Mouse (Mus musculus): Measurements from ENCODE around the gene Hoxd11. TPM values are rescaled to one million over a fixed set of nuclear protein-coding genes. Genes with fewer than 3 reads are reported as not detected.

Hoxd11 gene
- not detected in 2 replicates for total RNA-seq (2015; ENCODE audit: low replicate concordance)
- total RNA-seq (2017; ENCODE audit: low replicate concordance), result not detected in 2 replicates

DNA sequence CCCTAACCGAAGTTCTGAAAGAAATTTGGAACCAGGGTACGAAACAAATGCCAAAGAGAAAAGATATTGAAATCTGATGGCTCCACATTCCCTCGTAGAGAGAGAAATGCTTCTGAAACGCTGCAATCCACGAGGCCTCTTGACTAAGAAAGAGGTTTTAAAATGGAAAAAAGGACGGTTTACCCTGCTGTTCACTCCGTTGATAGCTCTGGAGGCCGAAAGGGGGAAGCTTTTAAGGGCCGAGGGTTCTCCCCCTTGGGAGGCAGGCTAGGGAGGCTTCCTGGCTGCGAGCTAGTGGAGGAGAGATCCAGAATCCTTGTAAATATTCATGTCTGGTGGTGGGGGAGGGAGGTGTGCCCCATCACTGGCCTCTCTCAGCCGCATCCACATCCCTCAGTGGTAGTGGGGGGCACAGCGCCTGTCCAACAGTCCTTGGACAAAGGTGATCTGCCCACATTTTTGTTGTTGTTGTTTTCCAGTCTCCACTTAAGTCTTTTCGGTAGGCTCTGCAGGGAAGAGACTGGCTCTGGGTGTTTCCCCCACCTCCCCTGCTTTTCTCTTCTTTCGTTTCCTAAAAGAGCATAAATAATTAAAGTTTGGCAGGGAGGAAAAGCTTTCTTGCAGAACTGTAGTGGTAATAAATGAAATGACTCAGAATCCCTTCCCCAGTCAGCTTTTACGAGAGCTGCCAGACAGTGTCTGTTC lies at the start of gene Hoxd11:
Gene Hoxd11 (plus strand): TSS at position 667 of the 705 bp plus-strand sequence.
- no peak for ATAC-seq (replicated peaks; ENCODE audit: low FRiP score, poor library complexity, severe bottlenecking)

DNA sequence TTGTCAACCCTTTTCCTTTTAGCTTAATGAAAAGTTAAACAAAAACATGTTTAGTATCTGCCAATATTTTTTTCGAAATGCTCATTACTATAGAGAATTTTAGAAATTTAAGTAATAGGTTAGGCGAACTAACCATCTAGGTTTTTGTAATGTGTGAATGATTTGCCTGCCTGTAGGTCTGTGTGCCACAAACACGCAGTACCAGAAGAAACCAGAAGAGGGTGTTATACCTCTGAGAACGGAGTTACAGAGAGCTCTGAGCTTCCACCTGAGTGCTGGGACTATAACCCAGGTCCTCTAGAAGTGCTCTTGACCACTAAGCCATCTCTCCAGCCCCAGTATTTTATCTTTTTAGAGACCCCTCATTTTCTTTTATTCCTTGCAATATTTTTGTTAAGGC lies 43.9 kb upstream of the Hoxd11 start:
- ATAC-seq (replicated peaks; ENCODE audit: low FRiP score, poor library complexity, severe bottlenecking), result no peak

DNA sequence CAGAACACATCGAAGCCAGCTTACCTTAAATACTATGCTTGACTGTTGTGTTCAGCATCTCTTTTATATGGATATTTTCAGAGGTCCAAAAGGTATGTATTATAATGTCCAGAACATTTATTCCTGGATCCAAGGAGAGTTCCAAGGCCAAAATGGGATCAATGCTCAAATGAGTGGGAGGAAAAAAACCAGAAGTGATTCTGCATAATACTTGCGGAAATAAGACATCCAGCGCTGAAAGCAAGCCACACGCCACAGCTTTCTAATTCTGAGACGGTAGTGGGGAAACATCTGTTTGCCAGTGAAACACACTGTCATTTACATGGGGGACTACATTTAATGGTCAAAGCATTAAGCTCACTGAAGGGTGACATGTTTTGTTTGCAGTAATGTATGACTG lies 36.9 kb upstream of the Hoxd11 start:
- no peak for ATAC-seq (replicated peaks; ENCODE audit: low FRiP score, poor library complexity, severe bottlenecking)

DNA sequence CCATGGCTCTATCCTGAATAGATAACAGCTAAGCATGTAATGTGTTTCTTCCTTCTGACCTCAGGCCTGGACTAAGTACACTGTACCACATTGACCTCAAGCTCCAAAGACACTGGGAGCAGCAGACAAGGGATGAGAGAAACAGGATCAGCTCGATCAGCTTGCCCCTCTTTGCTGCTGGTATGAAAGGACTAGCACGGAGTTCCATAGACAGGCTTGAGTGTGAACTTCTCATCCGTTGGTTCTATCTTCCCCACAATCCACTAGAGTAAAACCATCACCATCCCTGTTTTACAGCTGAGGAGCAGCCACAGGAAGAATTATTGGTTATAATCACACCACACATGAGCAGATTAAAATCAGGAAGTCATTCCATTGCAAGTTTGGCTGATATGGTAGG lies 33.7 kb upstream of the Hoxd11 start:
- no peak for ATAC-seq (replicated peaks; ENCODE audit: low FRiP score, poor library complexity, severe bottlenecking)

DNA sequence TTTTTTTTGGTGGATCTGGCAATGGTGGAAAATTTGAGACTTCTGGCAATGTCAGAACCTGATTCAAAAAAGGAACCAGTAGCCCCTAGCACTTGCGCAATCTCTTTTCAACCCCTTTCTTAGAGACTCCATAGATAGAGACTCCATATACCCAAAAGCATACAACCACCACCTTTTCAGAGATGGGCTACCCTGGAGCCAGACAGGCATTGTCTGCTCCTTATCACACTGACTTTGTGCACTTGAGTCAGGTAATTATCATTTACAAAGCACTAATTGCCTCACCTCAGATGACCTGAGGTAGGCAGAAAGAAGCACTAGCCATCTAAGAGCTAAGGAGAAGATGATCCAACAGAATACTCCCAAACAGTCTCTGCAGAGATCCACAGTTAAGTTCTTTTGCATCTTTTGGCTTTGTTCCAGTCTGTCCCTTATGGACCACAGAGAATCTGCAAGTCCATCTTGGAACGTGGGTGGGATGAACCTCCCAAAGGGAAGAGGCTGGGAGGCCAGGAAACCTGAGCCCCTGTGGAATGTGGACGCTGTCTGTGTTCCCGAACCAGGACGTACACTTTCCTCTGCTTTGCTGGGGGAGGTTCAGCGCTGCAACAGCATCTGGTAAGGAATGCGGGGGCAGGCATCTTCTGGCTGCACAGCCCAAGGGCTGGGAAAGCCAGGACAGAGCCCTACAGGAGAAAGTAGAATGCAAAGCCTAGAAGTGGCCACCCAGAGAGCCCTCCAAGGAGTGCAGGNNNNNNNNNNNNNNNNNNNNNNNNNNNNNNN lies 32.1 kb upstream of the Hoxd11 start:
- no peak for ATAC-seq (replicated peaks; ENCODE audit: low FRiP score, poor library complexity, severe bottlenecking)

DNA sequence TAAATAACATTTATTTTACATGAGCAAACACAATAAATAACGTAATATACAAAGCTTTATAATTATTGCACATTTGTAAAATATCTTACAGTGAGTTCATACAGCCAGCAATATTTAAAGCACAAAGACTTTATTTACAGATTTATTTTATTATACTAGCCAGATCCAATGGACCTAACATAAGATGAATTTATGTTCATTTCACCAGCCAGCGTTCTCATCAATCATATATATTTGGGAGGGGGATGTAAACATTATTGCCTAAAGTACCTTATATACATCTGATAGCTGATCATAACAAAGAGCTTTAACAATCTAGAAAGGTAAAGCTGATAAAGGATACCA lies 26.4 kb upstream of the Hoxd11 start:
- ATAC-seq (replicated peaks; ENCODE audit: low FRiP score, poor library complexity, severe bottlenecking), result no peak

DNA sequence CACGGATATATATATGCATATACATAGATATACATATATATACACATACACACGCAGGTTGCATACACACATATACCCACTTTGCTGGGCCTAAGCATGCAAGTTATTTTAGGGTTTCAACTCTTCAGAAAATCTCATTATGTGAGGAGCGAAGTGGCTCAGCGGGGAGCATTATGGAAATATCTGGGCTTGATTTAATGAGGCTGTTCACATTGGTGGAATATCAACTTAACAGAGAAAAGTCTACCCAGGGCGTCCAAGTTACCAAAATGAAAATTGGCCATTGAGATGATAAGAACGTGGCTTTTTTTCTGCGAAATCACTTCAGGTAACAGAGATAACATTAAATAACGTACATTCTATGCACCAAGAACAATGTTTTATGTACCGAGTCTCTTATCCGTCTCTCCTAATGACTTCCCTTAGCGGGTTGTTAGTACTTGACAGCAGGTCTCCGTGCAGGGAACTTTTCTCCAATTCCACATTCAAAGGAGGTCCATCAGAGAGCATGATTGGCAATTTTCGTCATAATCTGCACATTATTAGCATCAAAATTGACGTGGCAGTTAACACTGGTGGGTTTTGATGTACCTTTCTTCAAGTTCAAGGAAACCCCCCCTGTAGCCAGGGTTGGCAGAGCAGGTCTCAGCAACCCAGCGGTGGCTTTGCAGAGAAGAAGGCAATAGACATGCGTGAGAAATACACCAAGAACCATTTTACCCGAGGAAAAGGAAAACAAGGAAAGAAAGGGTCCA lies 25.4 kb upstream of the Hoxd11 start:
- ATAC-seq (replicated peaks; ENCODE audit: low FRiP score, poor library complexity, severe bottlenecking), result no peak

DNA sequence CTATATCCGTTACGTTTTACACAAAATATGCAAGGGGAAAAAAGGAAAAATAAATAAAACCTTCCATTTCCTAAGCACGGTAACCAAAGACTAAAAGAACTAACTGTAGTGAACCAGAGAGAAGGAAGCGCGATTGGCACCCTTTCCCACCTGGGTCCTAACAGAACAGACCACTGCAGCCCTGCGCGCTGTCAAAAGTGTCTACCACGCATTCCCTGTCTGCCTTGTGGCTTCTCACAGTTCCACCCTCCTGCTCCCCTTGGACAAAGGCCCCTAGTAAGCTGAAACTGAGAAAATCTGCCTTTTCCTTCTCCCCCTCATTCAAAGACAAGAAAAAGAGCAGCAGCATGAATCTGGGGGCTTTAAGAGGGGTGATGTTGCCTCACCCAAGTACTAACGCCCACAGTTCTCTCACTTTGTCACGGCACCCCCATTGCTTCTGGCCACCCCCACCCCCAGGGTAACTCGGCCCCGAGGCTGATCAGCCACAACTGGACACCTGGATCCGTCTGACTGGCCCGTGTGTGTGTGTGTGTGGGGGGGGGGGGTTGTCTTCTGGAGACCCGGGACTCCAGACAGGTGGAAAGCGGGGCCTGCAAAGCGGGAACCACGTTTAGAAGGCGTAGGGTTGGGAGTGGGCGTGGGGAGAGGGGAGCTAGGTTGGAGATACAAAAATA lies 24.5 kb upstream of the Hoxd11 start:
- ATAC-seq (replicated peaks; ENCODE audit: low FRiP score, poor library complexity, severe bottlenecking), result no peak

DNA sequence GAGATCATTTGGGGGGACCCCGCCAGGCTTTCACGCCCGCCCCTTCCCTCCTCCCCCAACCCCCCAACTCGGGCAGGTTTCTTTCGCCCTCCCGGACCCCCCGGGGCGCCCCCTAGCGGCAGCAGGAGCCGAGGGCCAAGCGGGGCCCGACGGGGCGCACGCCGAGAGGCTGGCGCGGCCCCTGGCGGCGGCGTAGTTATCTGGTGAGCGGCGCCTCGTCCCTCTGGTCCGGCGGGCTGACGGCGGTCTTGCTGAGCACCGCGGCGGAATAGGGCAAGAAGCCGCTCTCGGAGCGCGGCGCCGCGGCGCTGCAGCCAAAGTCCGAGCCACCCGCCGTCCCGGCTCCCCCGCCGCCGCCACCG lies 24.0 kb upstream of the Hoxd11 start:
- no peak for ATAC-seq (replicated peaks; ENCODE audit: low FRiP score, poor library complexity, severe bottlenecking)

DNA sequence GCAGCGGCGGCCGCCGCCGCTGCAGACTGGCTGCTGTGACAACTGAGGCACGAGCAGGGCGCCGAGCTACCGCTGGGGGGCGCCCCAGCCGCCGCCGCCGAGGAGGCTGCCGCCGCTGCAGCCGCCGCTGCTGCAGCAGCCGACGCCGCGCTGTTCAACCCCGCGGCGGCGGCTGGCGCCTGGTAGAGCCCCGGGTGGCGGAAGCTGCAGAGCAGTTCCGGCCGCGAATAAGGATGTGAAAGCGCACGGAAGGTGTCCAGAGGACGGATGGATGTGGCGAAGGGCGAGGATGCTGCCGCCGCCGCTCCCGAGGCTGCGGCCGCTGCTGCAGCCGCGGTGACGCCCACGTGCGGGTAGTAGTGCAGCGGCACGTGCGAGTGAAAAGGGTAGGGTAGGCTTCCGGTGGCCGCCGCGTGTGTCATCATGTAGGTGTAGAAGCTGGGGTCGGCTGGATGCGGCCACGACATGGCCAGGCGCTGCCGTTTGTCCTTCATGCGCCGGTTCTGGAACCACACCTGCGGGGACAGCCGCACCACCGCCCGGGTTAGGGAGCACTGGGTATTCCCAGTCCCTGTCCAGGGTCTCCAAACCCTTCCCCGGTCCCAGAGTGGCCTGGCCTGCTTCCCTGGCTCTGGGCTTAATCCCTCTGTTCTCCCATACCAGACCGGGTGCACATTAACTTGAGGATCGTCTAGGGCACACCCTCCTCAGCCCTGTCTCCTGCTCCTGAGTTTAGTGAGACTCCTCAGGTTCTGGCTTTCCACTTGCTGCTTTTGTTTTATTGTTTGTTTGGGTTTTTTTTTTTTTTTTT lies 23.3 kb upstream of the Hoxd11 start:
- ATAC-seq (replicated peaks; ENCODE audit: low FRiP score, poor library complexity, severe bottlenecking), result no peak

DNA sequence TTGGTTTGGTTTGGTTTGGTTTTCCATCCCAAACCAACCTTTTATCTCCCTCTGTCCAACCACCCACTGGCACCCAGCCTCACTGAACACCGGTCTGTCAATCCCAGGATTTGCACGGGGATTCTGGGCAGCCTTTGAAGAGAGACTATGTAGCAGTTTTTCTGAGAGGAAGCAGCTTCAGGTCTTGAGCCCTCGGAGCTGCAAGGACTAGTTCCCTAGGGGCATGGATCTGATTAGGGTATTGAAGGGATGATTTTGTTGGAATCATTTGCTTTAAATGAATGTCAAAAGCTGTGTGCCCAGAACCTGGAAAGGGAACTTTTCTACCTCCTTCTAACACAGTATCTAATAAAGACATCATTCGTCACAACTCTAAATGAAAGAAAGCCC lies 22.7 kb upstream of the Hoxd11 start:
- ATAC-seq (replicated peaks; ENCODE audit: low FRiP score, poor library complexity, severe bottlenecking), result no peak

DNA sequence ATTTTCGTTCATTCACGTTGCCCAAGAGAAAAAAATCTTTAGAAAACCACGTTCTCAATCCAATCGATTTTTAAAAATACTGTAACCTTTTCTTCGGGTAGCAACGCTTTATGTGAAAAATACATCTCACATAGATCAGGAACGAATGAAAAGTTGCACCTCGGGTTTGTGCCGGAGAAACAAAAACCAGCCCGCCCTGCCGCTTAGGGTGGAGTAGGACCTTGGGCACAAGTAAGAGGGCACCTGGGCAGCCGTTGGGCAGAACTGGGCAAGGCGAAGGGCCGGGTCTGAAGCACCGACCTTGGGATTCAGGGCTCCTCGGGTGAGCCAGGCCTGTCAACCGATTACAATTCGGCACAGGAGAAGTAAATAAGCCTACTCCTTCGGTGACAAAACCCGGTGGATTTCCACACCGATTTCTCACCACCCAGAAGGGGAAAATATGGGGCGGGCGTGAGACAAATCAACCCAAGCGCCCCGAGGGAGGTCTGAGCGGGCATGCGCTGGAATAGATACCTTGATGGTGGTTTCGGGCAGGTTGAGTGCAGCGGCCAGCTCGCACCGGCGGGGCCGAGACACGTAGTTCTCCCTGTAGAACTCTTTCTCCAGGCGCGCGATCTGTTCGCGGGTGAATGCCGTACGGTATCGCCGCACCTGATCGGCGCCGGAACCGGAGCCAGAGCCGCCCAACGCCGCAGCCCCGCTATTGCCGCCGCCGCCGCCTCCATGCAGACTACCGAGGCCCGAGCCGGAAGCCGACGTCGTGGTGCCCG lies 21.9 kb upstream of the Hoxd11 start:
- ATAC-seq (replicated peaks; ENCODE audit: low FRiP score, poor library complexity, severe bottlenecking), result no peak

DNA sequence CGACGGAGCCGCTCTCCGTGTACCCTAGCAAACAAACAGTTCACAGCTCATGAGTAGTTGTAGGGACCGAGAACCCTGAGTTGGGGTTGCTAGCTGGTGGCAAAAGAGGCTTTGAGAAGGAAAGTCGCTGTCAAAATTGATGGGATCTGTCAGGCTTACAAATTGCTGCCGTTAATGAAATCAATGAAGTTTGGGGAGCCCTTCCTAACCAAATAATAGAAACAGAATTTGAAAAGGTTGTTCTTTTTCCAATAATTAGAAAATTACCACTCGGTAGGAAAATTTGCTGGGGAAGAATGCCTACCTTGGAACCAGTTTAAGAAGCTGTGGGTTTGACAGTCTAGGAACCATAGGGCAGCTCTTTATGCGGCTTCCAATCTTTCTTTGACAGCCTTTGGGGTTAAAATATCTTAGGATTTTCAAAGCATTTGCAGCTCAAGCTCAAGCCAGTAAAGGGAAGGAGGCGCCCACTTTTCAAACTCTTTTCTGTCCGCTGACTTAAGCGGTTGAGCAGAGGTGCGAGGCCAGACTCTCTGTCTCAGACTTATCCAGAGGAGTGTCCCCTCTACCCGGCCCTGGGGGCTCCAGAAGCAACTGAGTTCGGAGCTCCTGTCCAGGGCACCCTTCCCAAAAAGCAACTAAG lies 21.2 kb upstream of the Hoxd11 start:
- ATAC-seq (replicated peaks; ENCODE audit: low FRiP score, poor library complexity, severe bottlenecking), result no peak

DNA sequence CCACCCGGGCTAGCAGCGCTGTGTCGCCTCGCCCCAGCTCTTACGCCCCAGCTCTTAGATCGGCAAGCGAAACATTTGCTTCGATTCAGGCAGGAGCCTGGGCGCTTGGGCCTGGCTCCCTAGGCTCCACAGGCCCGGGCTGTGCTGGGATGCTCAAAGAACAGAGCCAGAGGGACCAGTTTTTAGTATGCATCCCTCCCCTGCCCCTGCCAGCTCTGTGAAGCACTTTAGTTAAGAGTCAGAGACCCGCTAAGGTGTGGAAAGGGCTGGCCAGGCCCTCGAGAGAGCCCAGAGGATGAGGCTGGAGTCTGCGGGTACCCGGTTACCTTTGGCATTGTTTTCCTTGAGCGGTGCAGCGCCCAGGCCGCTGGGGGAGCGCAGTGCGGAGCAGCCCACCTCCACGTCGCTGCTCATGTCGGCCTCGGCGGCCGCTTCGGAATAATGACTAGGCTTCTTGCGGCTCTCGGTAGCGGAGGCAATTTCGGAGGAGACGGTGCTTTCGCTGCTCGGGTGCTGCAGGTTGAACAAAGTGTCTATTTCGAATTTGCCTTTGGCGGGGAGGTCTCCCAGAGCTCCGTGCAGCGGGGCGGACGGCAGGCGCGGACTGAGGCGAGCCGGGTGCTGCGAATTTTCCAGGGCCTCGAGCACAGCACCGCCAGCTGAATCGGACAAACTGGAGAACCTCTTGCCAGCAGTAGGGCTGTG lies 20.5 kb upstream of the Hoxd11 start:
- ATAC-seq (replicated peaks; ENCODE audit: low FRiP score, poor library complexity, severe bottlenecking), result no peak

DNA sequence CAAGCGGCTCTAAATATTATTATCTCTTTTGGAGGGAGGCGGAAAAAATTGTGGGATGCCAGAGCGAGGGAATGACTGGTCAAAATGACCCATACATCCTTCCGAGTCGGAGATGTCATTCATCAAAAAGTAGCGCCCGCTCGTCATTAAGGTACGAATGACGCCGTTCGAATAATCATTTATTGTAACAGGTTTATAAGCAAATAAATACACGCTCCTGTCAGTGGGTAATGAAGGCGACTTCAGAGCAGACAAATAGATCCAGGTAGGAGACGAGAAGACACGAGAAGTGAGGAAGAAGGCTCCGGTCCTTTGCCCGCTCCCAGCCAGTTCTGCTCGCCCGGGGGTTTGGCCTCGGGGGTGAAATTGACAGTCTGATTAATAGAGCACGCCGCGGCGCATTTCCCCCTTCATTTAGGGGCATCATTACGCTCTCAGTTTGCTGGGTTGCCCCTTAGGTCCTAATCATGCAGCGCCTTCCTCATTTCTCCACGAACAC lies 19.8 kb upstream of the Hoxd11 start, which contains the start of gene Evx2:
Gene Evx2 (minus strand): TSS at position 51 of the 499 bp plus-strand sequence.
- ATAC-seq (replicated peaks; ENCODE audit: low FRiP score, poor library complexity, severe bottlenecking), result no peak

DNA sequence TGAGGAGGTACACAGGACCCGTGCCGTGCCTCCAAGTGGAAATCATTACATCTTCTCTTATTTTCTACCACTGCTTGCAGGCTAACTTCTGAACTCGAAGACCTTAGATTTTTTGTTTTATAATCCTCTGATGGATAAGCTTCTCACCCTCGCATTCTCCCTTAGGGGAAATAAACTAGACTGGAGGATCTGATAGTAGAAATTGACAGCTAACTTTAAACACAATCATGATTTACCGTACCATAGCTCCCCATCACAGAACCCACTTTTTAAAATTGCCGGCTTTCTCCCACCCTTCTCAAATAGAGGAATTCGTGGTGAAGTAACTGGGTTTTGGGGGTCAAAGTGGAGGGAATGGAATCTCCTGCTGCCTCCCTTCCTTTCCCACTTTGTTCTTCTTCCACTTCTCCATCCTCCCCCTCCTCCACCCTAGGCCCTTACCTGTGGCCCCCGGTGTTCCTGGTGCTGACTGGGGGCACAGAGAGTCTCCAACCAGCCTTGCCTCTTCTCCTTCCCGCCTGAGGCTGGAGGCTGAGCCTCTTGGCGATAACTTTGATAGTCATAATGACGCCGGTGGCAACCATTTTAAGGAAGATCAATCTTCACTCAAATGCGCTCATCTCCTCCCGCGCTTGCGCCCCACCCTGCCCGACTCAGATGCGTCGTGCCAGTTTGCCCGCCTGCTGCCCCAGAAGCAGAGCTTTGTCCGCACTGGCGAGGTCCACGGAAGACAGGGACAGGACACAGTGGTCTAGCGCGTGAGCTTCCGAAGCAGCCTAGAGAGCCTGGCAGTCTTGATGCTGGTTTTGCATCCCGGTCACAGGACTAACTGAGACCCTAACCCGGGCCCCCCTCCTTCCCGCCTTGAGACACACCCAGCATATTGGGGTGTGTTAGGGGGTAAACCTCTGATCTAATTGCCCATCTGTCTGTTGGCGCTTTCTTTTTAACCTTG lies 18.7 kb upstream of the Hoxd11 start:
- ATAC-seq (replicated peaks; ENCODE audit: low FRiP score, poor library complexity, severe bottlenecking), result no peak

All from erythroblast, adult 5-6 weeks (primary cell).